Mouse (Mus musculus): Measurements from ENCODE around the gene Ttc30a2. TPM values are rescaled to one million over a fixed set of nuclear protein-coding genes. Genes with fewer than 3 reads are reported as not detected.
A peak's percentile ranks its signal among the peaks of the same experiment; 100 is the strongest.
"Not testable (repeated sequence)": the region's sequence is repeated elsewhere in the genome, so short reads cannot be mapped to it uniquely, and the experiment has no call there.

Gene Ttc30a2
- polyA plus RNA-seq, 1 experiment from 2014 or later, result 0.22 TPM

GRCm38 (mm10) chr2:75959850-75960365 lies 18.1 kb downstream of the Ttc30a2 start:
- TF ChIP-seq EP300 (IDR thresholded peaks at IDR 0.05; ENCODE audit: low read depth) (no peak), CTCF (IDR thresholded peaks at IDR 0.05; ENCODE audit: low read depth) (no peak)
- no peaks in the 10 kb centered on the region for H3K27me3 ChIP-seq (ENCODE audit: insufficient read depth, low read length)
- no peak overlapping the region for H3K9ac ChIP-seq (replicated peaks)
- H3K27ac ChIP-seq (ENCODE audit: low read depth), result peak overlapping the region; percentile 22; the same call in 1 of the 2 replicates
- H3K36me3 ChIP-seq (replicated peaks; ENCODE audit: insufficient read depth, low read length), result no peaks in the 10 kb centered on the region
- H3K4me3 ChIP-seq (ENCODE audit: low read depth, low read length), result no peak overlapping the region
- H3K4me2 ChIP-seq (ENCODE audit: low read depth, low read length), result no peak overlapping the region
- WGBS (ENCODE audit: insufficient replicate concordance), result 38% methylated on average over 15 of the region's 15 CpGs
- ATAC-seq (no peak), DNase-seq (no peak)
- no peaks in the 10 kb centered on the region for H3K9me3 ChIP-seq (ENCODE audit: low read length)
- H3K4me1 ChIP-seq (ENCODE audit: insufficient read depth), result peaks cover 10% of the 10 kb centered on the region

- Histone ChIP-seq H3K27ac (ENCODE audit: low read depth) (no peak overlapping the region), H3K9ac (replicated peaks) (no peak overlapping the region), H3K27me3 (ENCODE audit: insufficient read depth, low read length) (no peaks in the 10 kb centered on the region), H3K4me1 (ENCODE audit: insufficient read depth) (peaks cover 4% of the 10 kb centered on the region), H3K9me3 (ENCODE audit: low read length) (no peaks in the 10 kb centered on the region), H3K4me3 (ENCODE audit: low read depth, low read length) (no peak overlapping the region), H3K36me3 (replicated peaks; ENCODE audit: insufficient read depth, low read length) (no peaks in the 10 kb centered on the region), H3K4me2 (ENCODE audit: low read depth, low read length) (no peak overlapping the region)
- ATAC-seq (no peak), DNase-seq (no peak)
- WGBS (ENCODE audit: insufficient replicate concordance), result 49% methylated on average over 18 of the region's 18 CpGs
- TF ChIP-seq EP300 (IDR thresholded peaks at IDR 0.05; ENCODE audit: low read depth), result no peak
- no peak for TF ChIP-seq CTCF (IDR thresholded peaks at IDR 0.05; ENCODE audit: low read depth)
These were observed 18.7 kb downstream of the Ttc30a2 start for GRCm38 (mm10) chr2:75959183-75959849.

- ATAC-seq (no peak), DNase-seq (no peak)
- Histone ChIP-seq H3K4me1 (ENCODE audit: insufficient read depth) (no peaks in the 10 kb centered on the region), H3K9me3 (ENCODE audit: low read length) (no peaks in the 10 kb centered on the region), H3K4me3 (ENCODE audit: low read depth, low read length) (no peak overlapping the region), H3K27me3 (ENCODE audit: insufficient read depth, low read length) (no peaks in the 10 kb centered on the region), H3K4me2 (ENCODE audit: low read depth, low read length) (no peak overlapping the region), H3K9ac (replicated peaks) (no peak overlapping the region), H3K36me3 (replicated peaks; ENCODE audit: insufficient read depth, low read length) (no peaks in the 10 kb centered on the region), H3K27ac (ENCODE audit: low read depth) (no peak overlapping the region)
- WGBS (ENCODE audit: insufficient replicate concordance), result 58% methylated on average over 14 of the region's 14 CpGs
- no peak for TF ChIP-seq EP300 (IDR thresholded peaks at IDR 0.05; ENCODE audit: low read depth)
- no peak for TF ChIP-seq CTCF (IDR thresholded peaks at IDR 0.05; ENCODE audit: low read depth)
These were observed 22.3 kb downstream of the Ttc30a2 start for GRCm38 (mm10) chr2:75955709-75956108.

GRCm38 (mm10) chr2:75953320-75953719 lies 24.6 kb downstream of the Ttc30a2 start:
- Histone ChIP-seq H3K9ac (replicated peaks) (no peak overlapping the region), H3K4me1 (ENCODE audit: insufficient read depth) (no peaks in the 10 kb centered on the region), H3K9me3 (ENCODE audit: low read length) (no peaks in the 10 kb centered on the region), H3K27ac (ENCODE audit: low read depth) (no peak overlapping the region), H3K4me3 (ENCODE audit: low read depth, low read length) (no peak overlapping the region), H3K4me2 (ENCODE audit: low read depth, low read length) (no peak overlapping the region), H3K36me3 (replicated peaks; ENCODE audit: insufficient read depth, low read length) (no peaks in the 10 kb centered on the region), H3K27me3 (ENCODE audit: insufficient read depth, low read length) (no peaks in the 10 kb centered on the region)
- 87% methylated on average over 5 of the region's 5 CpGs for WGBS (ENCODE audit: insufficient replicate concordance)
- DNase-seq (no peak), ATAC-seq (no peak)
- TF ChIP-seq CTCF (IDR thresholded peaks at IDR 0.05; ENCODE audit: low read depth) (no peak), EP300 (IDR thresholded peaks at IDR 0.05; ENCODE audit: low read depth) (no peak)

- H3K4me2 ChIP-seq (ENCODE audit: low read depth, low read length), result no peak overlapping the region
- no peak for ATAC-seq
- H3K4me1 ChIP-seq (ENCODE audit: insufficient read depth), result no peaks in the 10 kb centered on the region
- no peaks in the 10 kb centered on the region for H3K27me3 ChIP-seq (ENCODE audit: insufficient read depth, low read length)
- H3K36me3 ChIP-seq (replicated peaks; ENCODE audit: insufficient read depth, low read length), result no peaks in the 10 kb centered on the region
- no peak overlapping the region for H3K9ac ChIP-seq (replicated peaks)
- no peak for DNase-seq
- H3K27ac ChIP-seq (ENCODE audit: low read depth), result no peak overlapping the region
- no peaks in the 10 kb centered on the region for H3K9me3 ChIP-seq (ENCODE audit: low read length)
- WGBS (ENCODE audit: insufficient replicate concordance), result 81% methylated on average over 8 of the region's 8 CpGs
- H3K4me3 ChIP-seq (ENCODE audit: low read depth, low read length), result no peak overlapping the region
- TF ChIP-seq CTCF (IDR thresholded peaks at IDR 0.05; ENCODE audit: low read depth), result no peak
- no peak for TF ChIP-seq EP300 (IDR thresholded peaks at IDR 0.05; ENCODE audit: low read depth)
These were observed 27.3 kb downstream of the Ttc30a2 start for GRCm38 (mm10) chr2:75950685-75951084.

- Histone ChIP-seq H3K9ac (replicated peaks) (peak within 1 kb of the TSS; percentile 57), H3K36me3 (replicated peaks; ENCODE audit: insufficient read depth, low read length) (no peaks in the 10 kb centered on the region), H3K4me1 (ENCODE audit: insufficient read depth) (peaks cover 5% of the 10 kb centered on the region), H3K9me3 (ENCODE audit: low read length) (no peaks in the 10 kb centered on the region), H3K4me2 (ENCODE audit: low read depth, low read length) (peak within 1 kb of the TSS; percentile 87), H3K27me3 (ENCODE audit: insufficient read depth, low read length) (no peaks in the 10 kb centered on the region), H3K27ac (ENCODE audit: low read depth) (peak within 1 kb of the TSS; percentile 35; the same call in 1 of the 2 replicates), H3K4me3 (ENCODE audit: low read depth, low read length) (peak within 1 kb of the TSS; percentile 54)
- DNase-seq, result peak; percentile 81
- TF ChIP-seq EP300 (IDR thresholded peaks at IDR 0.05; ENCODE audit: low read depth), result peak; percentile 49; the same call in 1 of the 2 replicates
- TF ChIP-seq CTCF (IDR thresholded peaks at IDR 0.05; ENCODE audit: low read depth), result no peak
- peak; percentile 89 for ATAC-seq
- WGBS (ENCODE audit: insufficient replicate concordance), result 6% methylated on average over 37 of the region's 42 CpGs
These were observed 39.6 kb downstream of the Ttc30a2 start, which contains the start of gene Ttc30b for GRCm38 (mm10) chr2:75938117-75939063. Gene Ttc30b, minus strand, starts transcription at chr2:75938585.

GRCm38 (mm10) chr2:75937520-75938116 lies 40.4 kb downstream of the Ttc30a2 start:
- H3K27ac ChIP-seq (ENCODE audit: low read depth); H3K36me3 ChIP-seq (replicated peaks; ENCODE audit: insufficient read depth, low read length); ATAC-seq; H3K27me3 ChIP-seq (ENCODE audit: insufficient read depth, low read length); H3K9me3 ChIP-seq (ENCODE audit: low read length); DNase-seq; H3K4me1 ChIP-seq (ENCODE audit: insufficient read depth): not testable (repeated sequence)
- Histone ChIP-seq H3K4me2 (ENCODE audit: low read depth, low read length) (peak overlapping the region; percentile 87), H3K4me3 (ENCODE audit: low read depth, low read length) (peak overlapping the region; percentile 54), H3K9ac (replicated peaks) (peak overlapping the region; percentile 57; the same call in 1 of the 2 replicates)
- 77% methylated on average over 13 of the region's 17 CpGs for WGBS (ENCODE audit: insufficient replicate concordance)

GRCm38 (mm10) chr2:75936685-75937084 lies 41.3 kb downstream of the Ttc30a2 start:
- not testable (repeated sequence) for H3K27me3 ChIP-seq (ENCODE audit: insufficient read depth, low read length); H3K4me1 ChIP-seq (ENCODE audit: insufficient read depth); H3K4me3 ChIP-seq (ENCODE audit: low read depth, low read length); H3K36me3 ChIP-seq (replicated peaks; ENCODE audit: insufficient read depth, low read length); H3K27ac ChIP-seq (ENCODE audit: low read depth); H3K9ac ChIP-seq (replicated peaks); ATAC-seq; DNase-seq; H3K4me2 ChIP-seq (ENCODE audit: low read depth, low read length); H3K9me3 ChIP-seq (ENCODE audit: low read length)
- WGBS (ENCODE audit: insufficient replicate concordance), result 84% methylated on average over 2 of the region's 2 CpGs

All from liver, postnatal 0 days (tissue).